Mouse (Mus musculus) liver, embryonic 14.5 days (tissue): ENCODE measurements around the gene Nrxn1. TPM values are rescaled to one million over a fixed set of nuclear protein-coding genes. Genes with fewer than 3 reads are reported as not detected.

Source experiments
- ATAC-seq: fragments of 200-750 bp; cut with Nextera tagmentation; 2 replicates; pipeline ENCODE4 v1.8.0; 2017; ENCODE audit warnings: moderate number of reproducible peaks, mild to moderate bottlenecking, moderate library complexity; ENCODE audit not compliant: insufficient read depth
- DNase-seq, 3 experiments: peaks; one replicate each; pipeline ENCODE4 v3.0.0-alpha.2; 2012 to 2013; ENCODE audit warnings: low read depth in 3 of 3, low spot score in 3 of 3
- H3K27ac ChIP-seq: fragments of 300-500 bp; sonication (generic); 2 replicates; pipeline ENCODE4 v1.5.1; 2014; ENCODE audit warnings: moderate library complexity, mild to moderate bottlenecking, control low read depth, inconsistent platforms
- H3K27me3 ChIP-seq: fragments of 300-500 bp; sonication (generic); 2 replicates; pipeline ENCODE4 v1.6.1; 2014; ENCODE audit warnings: mild to moderate bottlenecking, low read length, moderate library complexity; ENCODE audit not compliant: control insufficient read depth, insufficient read depth
- H3K36me3 ChIP-seq: fragments of 300-500 bp; sonication (generic); replicated peaks from 2 replicates; pipeline ENCODE4 v1.6.1; 2014; ENCODE audit warnings: low read depth; ENCODE audit not compliant: control insufficient read depth, insufficient read depth
- H3K4me1 ChIP-seq, 2 experiments: fragments of 200-500 bp in 1 of 2; fragments of 300-500 bp in 1 of 2; sonication (generic) in 1 of 2; replicated peaks; 2 replicates each; pipeline ENCODE4 v1.6.1; 2012 to 2014; ENCODE audit warnings: antibody characterized with exemption in 1 of 2, inconsistent platforms in 1 of 2, low read length in 1 of 2; ENCODE audit not compliant: control insufficient read depth in 2 of 2, insufficient read depth in 2 of 2
- H3K4me2 ChIP-seq: fragments of 300-500 bp; sonication (generic); 2 replicates; pipeline ENCODE4 v1.6.1; 2014; ENCODE audit warnings: low read depth, mild to moderate bottlenecking, control low read depth, moderate library complexity
- H3K4me3 ChIP-seq, 2 experiments: fragments of 200-500 bp in 1 of 2; fragments of 300-500 bp in 1 of 2; sonication (generic) in 1 of 2; 2 replicates each; pipeline ENCODE4 v1.5.1; 2012 to 2014; ENCODE audit warnings: low read depth in 2 of 2, low read length in 2 of 2, mild to moderate bottlenecking in 2 of 2, control low read depth in 1 of 2, inconsistent platforms in 1 of 2, moderate library complexity in 1 of 2; ENCODE audit not compliant: insufficient read depth in 1 of 2
- H3K9ac ChIP-seq: fragments of 300-500 bp; sonication (generic); replicated peaks from 2 replicates; pipeline ENCODE4 v1.6.1; 2014; ENCODE audit warnings: mild to moderate bottlenecking, control low read depth, moderate library complexity
- H3K9me3 ChIP-seq: fragments of 300-500 bp; sonication (generic); 2 replicates; pipeline ENCODE4 v1.6.1; 2016; ENCODE audit warnings: low read length, mixed read lengths; ENCODE audit not compliant: control insufficient read depth
- CTCF ChIP-seq: IDR thresholded peaks from 2 replicates; pipeline ENCODE4 v1.5.1; 2016; ENCODE audit warnings: antibody characterized with exemption, low read depth, control low read depth
- EP300 ChIP-seq: IDR thresholded peaks from 2 replicates; pipeline ENCODE4 v1.6.1; 2016; ENCODE audit warnings: antibody characterized with exemption, low read depth
- WGBS: fragments of 180-500 bp; shearing (Covaris S2); extraction: QIAGEN DNeasy Blood & Tissue Kit; methylation state at CpG from one replicate; pipeline ENCODE4 v1.1.7; 2014; ENCODE audit not compliant: insufficient replicate concordance; 5-methylcytosine and 5-hydroxymethylcytosine counted together
- polyA plus RNA-seq, 2 experiments: library from polyadenylated mRNA; depleted of rRNA in 1 of 2; stranded (reverse) in 1 of 2; unstranded in 1 of 2; fragments of >200 nt; fragmentation: Nextera tagmentation in 1 of 2; extraction: Ambion mirVana in 1 of 2; gene quantifications; 2 replicates each; pipeline versions ENCODE4 v1.2.1 to v1.2.3; 2012 to 2014

Gene Nrxn1
- polyA plus RNA-seq, 2 experiments: 0.03 to 0.14 TPM

DNA sequence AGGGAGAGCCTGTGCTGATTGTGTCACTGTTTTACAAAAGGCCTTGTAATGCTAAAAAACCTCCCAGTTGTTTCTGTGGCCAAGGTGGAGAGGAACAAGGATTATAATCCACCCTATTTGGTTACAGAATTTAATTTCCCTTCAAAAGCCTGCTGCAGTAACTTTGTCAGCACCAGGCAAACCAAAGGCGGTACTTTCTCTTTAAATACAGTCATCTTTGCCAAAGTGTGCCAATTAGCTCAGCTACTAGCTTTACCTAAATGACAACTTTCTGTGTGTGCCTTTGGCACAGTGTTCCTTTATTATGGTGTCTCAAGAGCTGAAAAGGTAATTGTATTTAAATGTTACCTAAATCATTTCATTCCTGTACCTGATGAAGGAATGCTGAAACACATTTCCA lies 1053.6 kb downstream of the Nrxn1 start:
- Histone ChIP-seq H3K9me3 (no peaks in the 10 kb centered on the region), H3K27ac (no peak overlapping the region), H3K4me1 (no peaks in the 10 kb centered on the region), H3K9ac (no peak overlapping the region), H3K36me3 (no peaks in the 10 kb centered on the region), H3K4me3 (no peak overlapping the region), H3K27me3 (no peaks in the 10 kb centered on the region), H3K4me2 (no peak overlapping the region)
- DNase-seq (no peak), ATAC-seq (no peak)
- WGBS: 51% methylated on average over 1 of the region's 1 CpGs
- TF ChIP-seq CTCF (no peak), EP300 (no peak)

DNA sequence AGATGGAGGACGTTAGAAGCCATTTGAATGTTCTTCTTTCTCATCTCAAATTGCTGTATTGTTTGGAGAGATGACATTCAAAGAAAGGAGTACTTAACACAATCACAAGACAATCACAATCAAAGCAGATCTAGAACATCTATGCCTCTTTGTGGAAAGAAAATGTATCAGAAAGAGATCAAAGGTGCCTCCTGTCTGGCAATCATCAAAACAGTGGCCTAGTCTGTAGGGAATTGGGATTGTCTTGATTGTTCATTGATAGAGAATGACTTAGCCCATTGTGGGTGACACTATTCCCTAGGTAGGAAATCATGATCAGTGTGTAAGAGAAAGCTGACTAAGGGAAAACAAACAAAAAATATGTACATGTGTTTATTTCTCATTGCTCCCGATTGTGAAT lies 1060.5 kb downstream of the Nrxn1 start:
- TF ChIP-seq EP300 (no peak), CTCF (no peak)
- Histone ChIP-seq H3K27ac (no peak overlapping the region), H3K36me3 (no peaks in the 10 kb centered on the region), H3K9ac (no peak overlapping the region), H3K27me3 (no peaks in the 10 kb centered on the region), H3K4me3 (no peak overlapping the region), H3K4me2 (no peak overlapping the region), H3K9me3 (no peaks in the 10 kb centered on the region), H3K4me1 (no peaks in the 10 kb centered on the region)
- DNase-seq: no peak
- 56% methylated on average over 2 of the region's 2 CpGs for WGBS
- no peak for ATAC-seq

DNA sequence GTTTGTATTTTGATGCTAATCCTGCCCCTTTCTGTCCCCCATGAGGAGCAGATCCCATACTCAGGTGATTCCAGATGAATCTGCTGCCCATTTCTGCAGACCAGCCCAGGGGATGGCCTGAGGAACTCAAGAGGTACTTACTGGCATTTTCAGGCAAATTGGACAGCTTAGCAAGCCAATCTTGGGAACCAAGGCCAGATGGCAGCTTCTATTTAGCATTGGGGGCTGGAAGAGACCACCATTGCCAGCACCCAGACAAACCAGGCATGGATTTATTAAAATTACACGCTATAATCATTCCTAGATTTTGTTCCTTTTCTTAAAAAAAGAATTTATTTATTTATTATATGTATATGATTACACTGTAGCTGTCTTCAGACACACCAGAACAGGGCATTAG lies 1076.2 kb downstream of the Nrxn1 start:
- Histone ChIP-seq H3K27me3 (no peaks in the 10 kb centered on the region), H3K9ac (no peak overlapping the region), H3K36me3 (no peaks in the 10 kb centered on the region), H3K27ac (no peak overlapping the region), H3K4me1 (no peaks in the 10 kb centered on the region), H3K4me3 (no peak overlapping the region), H3K4me2 (no peak overlapping the region), H3K9me3 (no peaks in the 10 kb centered on the region)
- WGBS: 33% methylated on average over 1 of the region's 1 CpGs
- no peak for TF ChIP-seq EP300
- TF ChIP-seq CTCF: no peak
- ATAC-seq (no peak), DNase-seq (no peak)

DNA sequence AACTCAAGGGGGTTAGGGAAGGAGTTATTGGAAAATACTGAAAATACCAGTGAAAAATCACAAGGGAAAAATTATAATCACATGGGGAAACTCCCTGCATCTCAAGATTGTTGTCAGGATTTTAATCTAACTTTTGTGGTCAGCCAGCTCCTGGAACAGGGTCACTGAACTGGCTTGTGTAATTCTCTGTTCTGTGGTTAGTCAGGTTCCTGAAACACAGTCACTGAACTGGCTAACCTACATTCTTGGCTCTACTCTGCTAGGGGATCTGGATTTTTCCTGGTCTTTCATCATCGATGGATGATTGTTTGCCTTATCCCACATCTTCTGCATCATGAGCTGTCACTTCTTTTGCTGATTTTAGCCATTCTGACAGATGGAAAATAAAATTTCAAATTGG lies 1081.1 kb downstream of the Nrxn1 start:
- WGBS: 56% methylated on average over 1 of the region's 1 CpGs
- no peaks in the 10 kb centered on the region for H3K9me3 ChIP-seq

DNA sequence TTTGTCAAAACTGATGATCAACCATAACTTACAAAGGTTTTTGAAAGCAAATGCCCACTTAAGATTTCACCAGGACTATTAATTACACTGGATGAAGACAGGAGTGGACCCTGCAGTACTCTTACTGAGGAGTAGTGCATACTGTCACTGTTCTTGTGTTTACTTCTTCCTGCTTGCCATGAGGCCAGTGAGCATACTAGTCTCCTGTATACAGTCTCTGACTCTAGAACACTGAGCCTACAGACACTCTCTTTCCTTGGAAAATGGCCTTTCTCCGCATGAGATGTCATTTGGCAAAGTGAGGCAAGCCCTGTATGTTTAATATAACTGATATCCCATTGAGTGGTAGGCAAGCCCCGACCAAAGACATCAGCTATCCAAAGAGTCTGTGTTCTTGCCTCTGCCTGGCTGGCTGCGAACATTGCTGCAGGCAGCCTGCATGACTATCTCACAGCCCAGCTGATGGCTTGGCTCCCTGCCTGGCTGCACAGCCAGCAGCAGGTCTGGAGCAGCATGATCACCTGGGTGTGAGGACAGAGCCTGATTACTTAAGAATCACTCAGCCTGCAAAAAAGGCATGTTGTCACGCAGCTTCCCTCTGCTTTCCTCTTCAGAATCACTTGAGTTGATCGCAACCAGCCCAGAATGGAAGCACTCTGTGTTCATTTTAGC lies 1085.3 kb downstream of the Nrxn1 start:
- Histone ChIP-seq H3K4me3 (no peak overlapping the region), H3K4me2 (no peak overlapping the region), H3K4me1 (no peaks in the 10 kb centered on the region), H3K9me3 (no peaks in the 10 kb centered on the region), H3K9ac (no peak overlapping the region), H3K27ac (no peak overlapping the region), H3K36me3 (no peaks in the 10 kb centered on the region), H3K27me3 (no peaks in the 10 kb centered on the region)
- TF ChIP-seq CTCF (no peak), EP300 (no peak)
- WGBS: 50% methylated on average over 5 of the region's 5 CpGs
- DNase-seq: no peak
- no peak for ATAC-seq

More for the DNA sequence above, 1081.1 kb downstream of the Nrxn1 start:
- no peaks in the 10 kb centered on the region for H3K4me1 ChIP-seq
- no peak for TF ChIP-seq CTCF
- TF ChIP-seq EP300: no peak
- no peak overlapping the region for H3K27ac ChIP-seq
- H3K36me3 ChIP-seq: no peaks in the 10 kb centered on the region
- H3K4me3 ChIP-seq: no peak overlapping the region
- no peak overlapping the region for H3K4me2 ChIP-seq
- H3K9ac ChIP-seq: no peak overlapping the region
- no peaks in the 10 kb centered on the region for H3K27me3 ChIP-seq
- no peak for DNase-seq
- no peak for ATAC-seq
